Mouse (Mus musculus) T-helper 2 cell (primary cell): ENCODE measurements at regions not wholly inside any gene's neighbourhood (a gene's known extent, or its start where the extent isn't known, plus 50 kb on each side); places are given as distances from the start of the nearest gene placed in this dataset.
"Not testable (repeated sequence)": the region's sequence is repeated elsewhere in the genome, so short reads cannot be mapped to it uniquely, and the experiment has no call there.

Experiments
- in situ Hi-C: fragments of 300-600 bp; cut with MboI, MseI; formaldehyde crosslinking; loops from one replicate; pipeline ENCODE4 v1.15.1; 2025; ENCODE audit warnings: high pct_unique_total_duplicates

DNA sequence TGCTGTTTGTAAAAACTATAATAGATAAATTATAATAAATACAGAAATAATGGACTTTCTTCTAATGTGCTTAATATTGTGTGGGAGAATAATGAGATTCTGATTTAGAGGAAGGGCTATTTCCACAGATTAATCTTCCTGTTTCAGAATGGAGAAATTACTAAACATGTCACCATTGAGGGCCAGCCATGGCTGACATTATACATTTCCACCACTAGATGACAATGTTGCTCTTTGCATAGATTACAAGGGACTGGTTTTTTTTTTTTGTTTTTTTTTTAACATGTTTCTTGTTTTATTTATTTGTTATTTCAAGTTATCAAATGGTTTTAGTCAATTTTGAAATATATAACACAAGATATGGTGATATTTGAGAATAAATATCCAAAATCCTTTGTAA, 435.6 kb upstream of the Klhl1 start:
- in situ Hi-C loops = no loop called here

- in situ Hi-C loops = loop anchor here (5.0 kb wide), 1 partner anchor 961 kb away; no protein-coding TSS in a partner anchor
Measured at GRCm38 (mm10) chr14:96908737-96909136, 389.8 kb upstream of the Klhl1 start.

DNA sequence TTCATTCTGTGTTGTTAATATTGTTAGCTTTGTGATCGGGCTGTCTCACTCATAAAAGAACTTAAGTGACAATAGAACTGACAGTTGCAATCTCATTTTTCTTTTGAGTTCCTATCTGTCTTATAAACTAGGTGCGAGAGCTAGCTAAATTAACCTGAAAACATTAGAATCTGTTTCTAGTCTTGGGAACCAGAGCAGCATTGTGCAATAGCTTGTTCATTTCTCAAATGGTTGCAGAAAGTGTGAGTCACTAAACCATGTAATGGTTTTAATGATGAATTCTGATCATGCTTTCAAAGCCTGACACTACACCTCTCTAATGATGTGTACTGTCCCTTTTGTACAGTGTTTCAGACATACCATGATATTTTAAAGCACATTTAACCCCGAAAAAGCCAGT, 360.8 kb upstream of the Klhl1 start:
- in situ Hi-C loops = no loop called here

DNA sequence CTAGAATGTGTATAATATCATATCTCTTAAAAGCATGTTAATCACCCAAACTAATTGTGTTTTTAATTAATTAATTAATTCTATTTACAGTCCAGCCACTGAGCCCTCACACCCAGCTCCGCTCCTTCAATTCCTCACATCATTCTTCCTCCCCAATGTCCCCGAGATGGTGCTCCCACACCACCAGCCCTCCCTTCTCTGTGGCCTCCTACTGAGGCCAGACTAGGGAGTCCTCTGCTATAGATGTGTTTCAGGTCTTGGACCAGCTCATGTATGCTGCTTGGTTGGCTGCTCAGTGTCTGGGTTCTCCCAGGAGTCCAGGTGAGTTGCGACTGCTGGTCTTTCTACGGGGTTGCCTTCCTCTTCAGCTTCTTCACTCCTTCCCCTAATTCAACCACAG, 353.1 kb upstream of the Klhl1 start:
- in situ Hi-C loops = no loop called here

- in situ Hi-C loops = no loop called here
Measured at GRCm38 (mm10) chr14:96838910-96839309, 320.0 kb upstream of the Klhl1 start.

DNA sequence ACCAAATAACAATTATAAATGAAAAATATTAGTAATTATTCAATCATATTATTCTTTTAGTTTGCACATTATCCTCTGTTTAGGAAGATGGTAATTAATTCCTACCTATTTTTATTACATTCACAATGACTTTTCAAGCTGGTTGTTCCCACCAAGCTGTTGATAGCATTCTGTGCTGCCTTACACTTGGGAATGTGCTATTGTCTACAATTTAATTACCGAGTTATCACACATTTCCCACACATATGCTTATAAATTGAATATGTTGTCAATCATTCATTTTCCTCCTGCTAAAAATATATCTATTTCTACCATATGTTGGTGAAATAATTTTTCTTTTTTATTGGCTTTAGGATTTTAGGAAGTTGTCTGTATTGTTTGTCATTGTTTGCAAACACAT, 306.2 kb upstream of the Klhl1 start:
- in situ Hi-C loops = no loop called here

GRCm38 (mm10) chr14:96815665-96816064, 296.8 kb upstream of the Klhl1 start:
- in situ Hi-C loops = no loop called here

DNA sequence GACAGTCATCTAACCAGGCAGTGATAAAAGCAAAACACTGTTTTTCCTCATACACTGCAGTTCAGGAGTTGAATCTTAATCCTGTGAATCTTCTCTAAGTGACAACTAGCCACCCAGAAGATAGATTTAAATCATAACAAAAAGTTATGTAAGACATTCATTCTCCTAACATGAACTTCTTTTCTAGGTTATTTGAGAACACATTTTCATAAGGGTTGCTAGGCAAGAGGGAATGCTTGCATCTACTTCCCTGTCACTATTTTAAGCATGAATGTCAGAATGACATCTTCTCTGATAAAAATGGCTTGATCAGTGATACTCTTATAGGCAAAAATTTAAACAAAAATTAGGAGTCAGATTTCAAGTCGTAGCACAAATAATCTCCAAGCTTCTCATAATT, 286.4 kb upstream of the Klhl1 start:
- in situ Hi-C loops = no loop called here

- in situ Hi-C loops = no loop called here
Measured at GRCm38 (mm10) chr14:96794806-96795205, 275.9 kb upstream of the Klhl1 start.

GRCm38 (mm10) chr14:96787917-96788316, 269.0 kb upstream of the Klhl1 start:
- in situ Hi-C loops = no loop called here

- in situ Hi-C loops = no loop called here
Measured at GRCm38 (mm10) chr14:96787286-96787685, 268.4 kb upstream of the Klhl1 start.

- in situ Hi-C loops = no loop called here
Measured at GRCm38 (mm10) chr14:96775801-96776200, 256.9 kb upstream of the Klhl1 start.

- in situ Hi-C loops = no loop called here
Measured at GRCm38 (mm10) chr14:96760591-96760990, 241.7 kb upstream of the Klhl1 start.

DNA sequence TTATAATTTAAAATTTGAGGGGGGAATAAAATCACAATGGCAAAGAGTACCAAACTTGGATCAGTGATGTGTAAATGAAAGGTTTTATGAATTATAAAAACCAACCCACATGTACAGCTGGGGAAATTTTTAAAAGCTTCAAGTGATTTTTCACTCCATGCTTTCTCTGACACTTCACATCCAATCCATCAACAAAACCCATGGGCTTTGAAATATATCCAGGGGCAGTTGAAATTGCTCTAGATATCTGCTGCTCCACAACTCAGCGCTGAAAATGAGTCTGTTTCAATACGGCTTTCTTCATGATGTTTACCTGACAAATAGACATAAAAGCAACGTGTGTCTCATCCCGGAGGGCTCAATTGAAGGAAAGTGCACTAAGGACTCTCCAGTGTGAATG, 214.3 kb upstream of the Klhl1 start:
- in situ Hi-C loops = no loop called here

DNA sequence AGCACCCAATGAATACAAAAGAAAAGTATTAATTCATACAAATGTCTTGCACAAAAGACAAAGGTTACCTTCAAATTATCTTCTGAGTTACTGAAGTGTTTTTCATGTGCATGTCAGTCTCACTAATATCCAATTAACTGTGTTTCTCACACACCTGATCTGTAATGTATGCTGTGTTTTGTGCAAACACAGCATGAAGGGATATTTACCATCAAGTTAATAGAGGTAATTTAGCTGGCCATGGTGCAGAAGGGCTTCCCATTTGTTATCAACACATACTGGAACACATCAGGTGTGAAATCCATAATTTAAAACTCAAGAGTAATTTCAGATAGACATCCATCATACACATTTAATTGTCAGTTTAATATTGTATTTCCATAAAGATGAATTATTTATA, 178.2 kb upstream of the Klhl1 start:
- in situ Hi-C loops = no loop called here

DNA sequence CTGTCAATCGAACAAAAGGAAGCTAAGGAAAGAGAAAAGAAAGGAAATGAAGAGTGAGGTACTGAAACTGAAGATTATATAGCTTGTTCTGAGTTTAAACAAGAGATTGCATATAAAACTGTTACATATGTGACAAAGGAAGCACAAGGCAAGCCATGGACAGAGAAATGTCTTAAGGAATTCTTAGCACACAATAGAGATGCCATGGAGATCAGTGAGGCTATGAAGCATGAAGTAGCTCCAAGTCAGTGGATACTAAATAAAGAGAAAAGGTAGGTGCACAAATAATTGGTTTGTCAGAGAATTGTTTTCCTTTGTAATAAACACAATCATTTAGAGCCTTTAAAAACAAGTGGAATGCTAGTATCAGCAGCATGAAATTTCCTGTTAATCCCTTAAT, 172.0 kb upstream of the Klhl1 start:
- in situ Hi-C loops = no loop called here

DNA sequence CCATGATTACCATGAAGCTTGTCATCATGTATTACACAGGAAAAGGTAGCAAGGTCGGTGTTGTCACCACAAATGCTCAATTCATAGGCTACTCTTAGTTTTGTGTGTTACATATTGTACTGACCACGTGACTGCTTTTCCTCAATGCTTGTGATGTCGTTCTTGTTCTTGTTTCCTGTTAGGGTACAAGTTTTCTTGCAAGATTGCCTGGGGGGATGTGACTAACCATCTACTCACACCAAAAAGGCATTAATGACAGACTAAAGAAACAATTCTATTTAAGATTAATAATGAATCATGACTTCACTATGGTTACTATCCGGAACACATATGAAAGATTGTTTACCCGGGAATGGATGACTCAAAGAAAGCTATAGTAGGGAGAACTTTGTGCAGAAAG, 165.0 kb upstream of the Klhl1 start:
- in situ Hi-C loops = no loop called here

- in situ Hi-C loops = no loop called here
Measured at GRCm38 (mm10) chr14:96681740-96682139, 162.8 kb upstream of the Klhl1 start.

- in situ Hi-C loops = no loop called here
Measured at GRCm38 (mm10) chr14:96676213-96676612, 157.3 kb upstream of the Klhl1 start.

DNA sequence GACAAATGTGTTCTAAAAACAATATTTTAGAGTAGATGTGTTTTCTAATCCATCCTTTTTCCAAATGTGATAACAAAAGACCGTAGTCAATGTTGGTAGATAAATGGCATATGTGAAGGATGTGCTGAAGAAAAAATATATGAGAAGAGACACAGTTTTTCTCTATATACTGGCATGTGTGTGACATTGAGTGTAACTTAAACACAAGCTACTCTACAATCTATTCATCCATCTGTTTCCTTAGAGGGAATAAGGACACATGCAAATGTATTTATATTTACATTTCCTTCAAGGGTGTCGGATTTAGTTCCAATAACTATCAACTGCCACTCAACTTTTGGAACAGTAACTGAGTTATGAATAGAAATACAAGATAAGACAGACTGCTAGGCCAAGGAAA, 149.7 kb upstream of the Klhl1 start:
- in situ Hi-C loops = no loop called here

- in situ Hi-C loops = no loop called here
Measured at GRCm38 (mm10) chr14:96656500-96656899, 137.6 kb upstream of the Klhl1 start.

GRCm38 (mm10) chr14:96630291-96630690, 111.4 kb upstream of the Klhl1 start:
- in situ Hi-C loops = no loop called here

DNA sequence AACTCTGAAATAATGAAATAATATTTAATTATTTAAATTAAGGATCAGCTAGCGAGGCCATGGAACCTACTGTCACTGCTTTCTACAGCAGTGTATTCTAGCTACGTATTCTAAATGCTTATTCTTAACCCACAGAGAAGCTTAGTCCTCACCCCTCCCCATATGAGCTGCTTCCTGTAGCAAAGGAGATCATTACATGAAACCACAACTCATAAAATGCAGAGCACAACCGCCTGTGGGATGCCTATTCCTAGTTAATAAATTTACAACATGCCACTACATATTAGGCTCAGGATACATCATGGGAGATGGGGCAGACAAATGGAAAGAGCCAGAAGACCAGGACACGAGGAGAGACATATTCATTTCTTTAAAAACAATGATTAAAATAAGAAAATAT, 87.8 kb upstream of the Klhl1 start:
- in situ Hi-C loops = no loop called here

DNA sequence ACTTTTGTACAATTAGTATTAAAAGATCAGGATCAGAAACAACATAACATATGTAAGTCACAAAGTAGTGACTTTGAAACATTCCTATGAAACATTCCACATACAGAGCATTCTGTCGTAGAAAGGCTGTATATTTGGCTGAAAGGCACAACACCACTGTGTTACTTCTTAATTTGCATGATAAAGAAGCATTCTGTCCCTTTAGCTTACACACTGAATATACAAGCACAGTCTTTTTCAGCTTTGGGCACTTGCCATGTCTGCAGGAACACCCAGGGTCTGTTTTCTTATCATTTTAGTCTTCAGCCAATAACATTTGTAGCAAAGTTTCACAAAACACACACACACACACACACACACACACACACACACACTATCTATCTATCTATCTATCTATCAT, 82.2 kb upstream of the Klhl1 start:
- in situ Hi-C loops = not testable (repeated sequence)

DNA sequence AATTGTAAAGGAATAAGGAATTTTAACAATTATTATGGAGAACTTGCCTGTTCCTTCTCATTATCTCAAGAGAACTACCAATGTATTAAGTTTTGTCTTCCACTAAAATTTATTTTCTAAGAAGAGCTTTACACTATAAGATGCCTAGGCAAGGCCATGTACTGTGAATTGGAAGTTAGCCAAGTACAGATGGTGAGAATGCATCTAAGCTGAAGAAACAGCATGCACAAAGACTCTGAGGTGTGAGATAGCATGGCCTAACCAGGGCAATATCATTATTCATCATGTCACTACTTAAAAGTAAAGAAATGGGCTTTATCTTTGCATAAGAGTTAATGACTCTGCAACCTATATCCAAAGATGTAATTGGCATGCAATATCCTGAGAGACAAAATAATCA, 73.1 kb upstream of the Klhl1 start:
- in situ Hi-C loops = no loop called here
